Mouse (Mus musculus): Measurements from ENCODE around the gene Ppp1r16b. TPM values are rescaled to one million over a fixed set of nuclear protein-coding genes. Genes with fewer than 3 reads are reported as not detected.

Ppp1r16b gene
- polyA plus RNA-seq, 1 experiment from 2014 or later = 23.4 TPM

GRCm38 (mm10) chr2:158762339-158762738 is 97.1 kb downstream of the Ppp1r16b start:
- peaks cover 1% of the 10 kb centered on the region for H3K4me1 ChIP-seq
- WGBS = 90% methylated on average over 5 of the region's 5 CpGs
- no peak overlapping the region for H3K27ac ChIP-seq
- no peaks in the 10 kb centered on the region for H3K9me3 ChIP-seq
- H3K27me3 ChIP-seq (replicated peaks) = no peaks in the 10 kb centered on the region
- H3K9ac ChIP-seq = no peak overlapping the region
- no peak for ATAC-seq (replicated peaks)
- no peaks in the 10 kb centered on the region for H3K36me3 ChIP-seq (replicated peaks)
- no peak overlapping the region for H3K4me2 ChIP-seq
- H3K4me3 ChIP-seq = no peak overlapping the region

GRCm38 (mm10) chr2:158767742-158768339 is 102.6 kb downstream of the Ppp1r16b start, which contains the start of gene Fam83d:
Gene Fam83d (plus strand): TSS chr2:158768093.
- H3K4me1 ChIP-seq = peaks cover 33% of the 10 kb centered on the region
- ATAC-seq (replicated peaks) = peak; percentile 99
- no peaks in the 10 kb centered on the region for H3K36me3 ChIP-seq (replicated peaks)
- H3K4me3 ChIP-seq = peak within 1 kb of the TSS; percentile 61
- H3K4me2 ChIP-seq = peak within 1 kb of the TSS; percentile 100
- H3K27ac ChIP-seq = 0 out of 2 replicates have a peak within 1 kb of the TSS, but pooled peaks have one; percentile 0
- H3K9me3 ChIP-seq = no peaks in the 10 kb centered on the region
- under 1% methylated on average over 48 of the region's 48 CpGs for WGBS
- H3K27me3 ChIP-seq (replicated peaks) = no peaks in the 10 kb centered on the region
- peak within 1 kb of the TSS; percentile 37 for H3K9ac ChIP-seq

GRCm38 (mm10) chr2:158768350-158768749 is 103.2 kb downstream of the Ppp1r16b start:
- Histone ChIP-seq H3K9me3 (no peaks in the 10 kb centered on the region), H3K4me2 (peak overlapping the region; percentile 100), H3K27ac (0 out of 2 replicates have a peak overlapping the region, but pooled peaks have one; percentile 0), H3K4me3 (peak overlapping the region; percentile 61), H3K27me3 (replicated peaks) (no peaks in the 10 kb centered on the region), H3K36me3 (replicated peaks) (no peaks in the 10 kb centered on the region), H3K4me1 (peaks cover 33% of the 10 kb centered on the region), H3K9ac (peak overlapping the region; percentile 37)
- under 1% methylated on average over 37 of the region's 37 CpGs for WGBS
- peak; percentile 25 for ATAC-seq (replicated peaks)

- H3K9me3 ChIP-seq = no peaks in the 10 kb centered on the region
- peaks cover 33% of the 10 kb centered on the region for H3K4me1 ChIP-seq
- WGBS = 6% methylated on average over 5 of the region's 5 CpGs
- peak overlapping the region; percentile 37; the same call in 1 of the 2 replicates for H3K9ac ChIP-seq
- H3K36me3 ChIP-seq (replicated peaks) = no peaks in the 10 kb centered on the region
- H3K27me3 ChIP-seq (replicated peaks) = no peaks in the 10 kb centered on the region
- peak overlapping the region; percentile 100 for H3K4me2 ChIP-seq
- H3K27ac ChIP-seq = no peak overlapping the region
- no peak for ATAC-seq (replicated peaks)
- H3K4me3 ChIP-seq = peak overlapping the region; percentile 61
Observed at GRCm38 (mm10) chr2:158768771-158769170, 103.6 kb downstream of the Ppp1r16b start.

GRCm38 (mm10) chr2:158770126-158770757 is 105.0 kb downstream of the Ppp1r16b start:
- no peak for ATAC-seq (replicated peaks)
- peak overlapping the region; percentile 100 for H3K4me2 ChIP-seq
- H3K27me3 ChIP-seq (replicated peaks) = no peaks in the 10 kb centered on the region
- H3K4me1 ChIP-seq = peaks cover 33% of the 10 kb centered on the region
- H3K9ac ChIP-seq = no peak overlapping the region
- H3K36me3 ChIP-seq (replicated peaks) = no peaks in the 10 kb centered on the region
- WGBS = 33% methylated on average over 13 of the region's 13 CpGs
- H3K9me3 ChIP-seq = no peaks in the 10 kb centered on the region
- no peak overlapping the region for H3K27ac ChIP-seq
- H3K4me3 ChIP-seq = no peak overlapping the region

- H3K4me2 ChIP-seq = no peak overlapping the region
- peaks cover 33% of the 10 kb centered on the region for H3K4me1 ChIP-seq
- H3K27me3 ChIP-seq (replicated peaks) = no peaks in the 10 kb centered on the region
- H3K9ac ChIP-seq = no peak overlapping the region
- no peaks in the 10 kb centered on the region for H3K9me3 ChIP-seq
- H3K27ac ChIP-seq = no peak overlapping the region
- 57% methylated on average over 11 of the region's 11 CpGs for WGBS
- H3K4me3 ChIP-seq = no peak overlapping the region
- no peak for ATAC-seq (replicated peaks)
- H3K36me3 ChIP-seq (replicated peaks) = no peaks in the 10 kb centered on the region
Observed at GRCm38 (mm10) chr2:158771066-158771763, 106.0 kb downstream of the Ppp1r16b start.

- Histone ChIP-seq H3K4me1 (peaks cover 28% of the 10 kb centered on the region), H3K9ac (no peak overlapping the region), H3K36me3 (replicated peaks) (no peaks in the 10 kb centered on the region), H3K9me3 (no peaks in the 10 kb centered on the region), H3K4me3 (no peak overlapping the region), H3K27ac (no peak overlapping the region), H3K4me2 (no peak overlapping the region), H3K27me3 (replicated peaks) (no peaks in the 10 kb centered on the region)
- ATAC-seq (replicated peaks) = no peak
- 89% methylated on average over 13 of the region's 13 CpGs for WGBS
Observed at GRCm38 (mm10) chr2:158772808-158773207, 107.6 kb downstream of the Ppp1r16b start.

GRCm38 (mm10) chr2:158774886-158775285 is 109.7 kb downstream of the Ppp1r16b start:
- H3K4me2 ChIP-seq = no peak overlapping the region
- WGBS = 83% methylated on average over 8 of the region's 8 CpGs
- no peak overlapping the region for H3K9ac ChIP-seq
- H3K9me3 ChIP-seq = no peaks in the 10 kb centered on the region
- H3K27ac ChIP-seq = no peak overlapping the region
- peaks cover 13% of the 10 kb centered on the region for H3K4me1 ChIP-seq
- no peak overlapping the region for H3K4me3 ChIP-seq
- H3K27me3 ChIP-seq (replicated peaks) = no peaks in the 10 kb centered on the region
- no peaks in the 10 kb centered on the region for H3K36me3 ChIP-seq (replicated peaks)
- no peak for ATAC-seq (replicated peaks)

- H3K9ac ChIP-seq = no peak overlapping the region
- WGBS = 93% methylated on average over 4 of the region's 4 CpGs
- H3K9me3 ChIP-seq = no peaks in the 10 kb centered on the region
- H3K4me3 ChIP-seq = no peak overlapping the region
- H3K4me2 ChIP-seq = no peak overlapping the region
- H3K27ac ChIP-seq = no peak overlapping the region
- H3K36me3 ChIP-seq (replicated peaks) = no peaks in the 10 kb centered on the region
- no peaks in the 10 kb centered on the region for H3K4me1 ChIP-seq
- no peaks in the 10 kb centered on the region for H3K27me3 ChIP-seq (replicated peaks)
- ATAC-seq (replicated peaks) = no peak
Observed at GRCm38 (mm10) chr2:158776716-158777115, 111.5 kb downstream of the Ppp1r16b start.

GRCm38 (mm10) chr2:158777490-158777889 is 112.3 kb downstream of the Ppp1r16b start:
- H3K9me3 ChIP-seq = no peaks in the 10 kb centered on the region
- no peak overlapping the region for H3K4me3 ChIP-seq
- WGBS = 79% methylated on average over 6 of the region's 6 CpGs
- no peak overlapping the region for H3K27ac ChIP-seq
- H3K4me2 ChIP-seq = no peak overlapping the region
- no peaks in the 10 kb centered on the region for H3K27me3 ChIP-seq (replicated peaks)
- H3K36me3 ChIP-seq (replicated peaks) = no peaks in the 10 kb centered on the region
- H3K4me1 ChIP-seq = no peaks in the 10 kb centered on the region
- no peak for ATAC-seq (replicated peaks)
- H3K9ac ChIP-seq = no peak overlapping the region

GRCm38 (mm10) chr2:158778349-158778748 is 113.2 kb downstream of the Ppp1r16b start:
- H3K9ac ChIP-seq = no peak overlapping the region
- no peaks in the 10 kb centered on the region for H3K9me3 ChIP-seq
- H3K27me3 ChIP-seq (replicated peaks) = no peaks in the 10 kb centered on the region
- 74% methylated on average over 7 of the region's 7 CpGs for WGBS
- ATAC-seq (replicated peaks) = no peak
- no peak overlapping the region for H3K4me3 ChIP-seq
- H3K36me3 ChIP-seq (replicated peaks) = no peaks in the 10 kb centered on the region
- no peaks in the 10 kb centered on the region for H3K4me1 ChIP-seq
- no peak overlapping the region for H3K27ac ChIP-seq
- no peak overlapping the region for H3K4me2 ChIP-seq

GRCm38 (mm10) chr2:158781126-158781525 is 115.9 kb downstream of the Ppp1r16b start:
- 95% methylated on average over 7 of the region's 7 CpGs for WGBS
- Histone ChIP-seq H3K27ac (no peak overlapping the region), H3K9me3 (no peaks in the 10 kb centered on the region), H3K9ac (no peak overlapping the region), H3K4me3 (no peak overlapping the region), H3K27me3 (replicated peaks) (no peaks in the 10 kb centered on the region), H3K4me1 (no peaks in the 10 kb centered on the region), H3K36me3 (replicated peaks) (no peaks in the 10 kb centered on the region), H3K4me2 (no peak overlapping the region)
- ATAC-seq (replicated peaks) = no peak

Data from midbrain, embryonic 15.5 days (tissue).